Mouse (Mus musculus) stomach, postnatal 0 days (tissue): Measurements from ENCODE around the gene Batf.

Experiments
- CTCF ChIP-seq: IDR thresholded peaks from 2 replicates; pipeline ENCODE4 v1.5.1; 2016; ENCODE audit warnings: antibody characterized with exemption, low read depth, mild to moderate bottlenecking, moderate library complexity
- EP300 ChIP-seq: optimal IDR thresholded peaks from 2 replicates; pipeline ENCODE3; 2016; ENCODE audit warnings: antibody characterized with exemption

- no peak for TF ChIP-seq CTCF
- no peak for TF ChIP-seq EP300
Observed at GRCm38 (mm10) chr12:85687217-85687533, 706 bp downstream of the Batf start.
